Mouse (Mus musculus) ES-E14 (cell line): ENCODE results near the gene Zdhhc7.

ENCODE experiments used
- CHD2 ChIP-seq: IDR thresholded peaks from 2 replicates; pipeline ENCODE4 v1.6.1; 2014; ENCODE audit warnings: mild to moderate bottlenecking, low read depth, low read length, inconsistent platforms
- MAFK ChIP-seq: IDR thresholded peaks from 2 replicates; pipeline ENCODE4 v1.6.1; 2014; ENCODE audit warnings: mild to moderate bottlenecking, low read depth, low read length, inconsistent platforms; ENCODE audit not compliant: insufficient read depth

- TF ChIP-seq CHD2 (no peak), MAFK (no peak)
Observed at GRCm38 (mm10) chr8:120120951-120121350, 19.7 kb upstream of the Zdhhc7 start.
